Mouse (Mus musculus): Measurements from ENCODE around the gene Banp. TPM values are rescaled to one million over a fixed set of nuclear protein-coding genes. Genes with fewer than 3 reads are reported as not detected.

The Banp gene
- polyA plus RNA-seq, 1 experiment from 2014 or later = 39.5 TPM

GRCm38 (mm10) chr8:122025546-122025945 is 76.0 kb downstream of the Banp start:
- Histone ChIP-seq H3K4me2 (replicated peaks; ENCODE audit: low read depth, low read length) (no peak overlapping the region), H3K36me3 (ENCODE audit: control insufficient read depth, insufficient read depth, low read length) (peaks cover 47% of the 10 kb centered on the region), H3K9me3 (ENCODE audit: control insufficient read depth, low read length) (no peaks in the 10 kb centered on the region), H3K9ac (ENCODE audit: low read depth, low read length) (no peak overlapping the region), H3K4me3 (ENCODE audit: low read length) (no peak overlapping the region), H3K27me3 (ENCODE audit: control insufficient read depth, insufficient read depth, low read length) (no peaks in the 10 kb centered on the region), H3K27ac (ENCODE audit: low read depth, low read length) (no peak overlapping the region), H3K4me1 (ENCODE audit: control insufficient read depth, insufficient read depth, low read length) (no peaks in the 10 kb centered on the region)
- ATAC-seq (ENCODE audit: low FRiP score, low TSS enrichment) = no peak
- WGBS = 89% methylated on average over 9 of the region's 9 CpGs

GRCm38 (mm10) chr8:122028116-122028515 is 78.6 kb downstream of the Banp start:
- peaks cover 40% of the 10 kb centered on the region for H3K36me3 ChIP-seq (ENCODE audit: control insufficient read depth, insufficient read depth, low read length)
- H3K4me2 ChIP-seq (replicated peaks; ENCODE audit: low read depth, low read length) = no peak overlapping the region
- WGBS = 81% methylated on average over 4 of the region's 4 CpGs
- H3K27ac ChIP-seq (ENCODE audit: low read depth, low read length) = no peak overlapping the region
- peaks cover 12% of the 10 kb centered on the region; the same call in 1 of the 2 replicates for H3K4me1 ChIP-seq (ENCODE audit: control insufficient read depth, insufficient read depth, low read length)
- no peak overlapping the region for H3K4me3 ChIP-seq (ENCODE audit: low read length)
- H3K9ac ChIP-seq (ENCODE audit: low read depth, low read length) = no peak overlapping the region
- H3K27me3 ChIP-seq (ENCODE audit: control insufficient read depth, insufficient read depth, low read length) = no peaks in the 10 kb centered on the region
- no peak for ATAC-seq (ENCODE audit: low FRiP score, low TSS enrichment)
- no peaks in the 10 kb centered on the region for H3K9me3 ChIP-seq (ENCODE audit: control insufficient read depth, low read length)

GRCm38 (mm10) chr8:122030965-122031364 is 81.4 kb downstream of the Banp start:
- Histone ChIP-seq H3K27me3 (ENCODE audit: control insufficient read depth, insufficient read depth, low read length) (no peaks in the 10 kb centered on the region), H3K4me1 (ENCODE audit: control insufficient read depth, insufficient read depth, low read length) (peaks cover 12% of the 10 kb centered on the region; the same call in 1 of the 2 replicates), H3K4me3 (ENCODE audit: low read length) (no peak overlapping the region), H3K4me2 (replicated peaks; ENCODE audit: low read depth, low read length) (no peak overlapping the region), H3K36me3 (ENCODE audit: control insufficient read depth, insufficient read depth, low read length) (peaks cover 17% of the 10 kb centered on the region), H3K9me3 (ENCODE audit: control insufficient read depth, low read length) (no peaks in the 10 kb centered on the region), H3K27ac (ENCODE audit: low read depth, low read length) (no peak overlapping the region), H3K9ac (ENCODE audit: low read depth, low read length) (no peak overlapping the region)
- WGBS = 45% methylated on average over 7 of the region's 7 CpGs
- ATAC-seq (ENCODE audit: low FRiP score, low TSS enrichment) = no peak; the same call in 1 of the 2 replicates

DNA sequence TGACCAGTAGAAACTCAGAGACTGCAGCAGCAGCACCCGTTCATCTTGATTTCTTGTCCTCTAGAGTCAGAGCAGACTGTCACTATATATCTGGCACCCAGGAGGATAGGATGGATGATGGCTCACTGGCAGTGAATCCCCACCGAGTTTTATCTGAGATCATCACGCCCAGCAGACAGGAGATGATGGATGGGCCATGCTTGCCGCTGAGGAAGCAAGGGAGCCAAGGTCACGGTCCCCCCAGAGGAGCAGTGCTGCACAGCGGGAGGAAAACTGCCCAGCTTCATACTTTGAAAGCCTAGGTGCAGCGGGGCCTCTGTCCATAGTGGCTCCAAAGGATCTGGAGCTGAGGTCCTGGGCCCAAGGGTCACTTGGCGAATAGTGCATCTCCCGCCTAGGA is 83.2 kb downstream of the Banp start:
- no peak overlapping the region for H3K4me3 ChIP-seq (ENCODE audit: low read length)
- 23% methylated on average over 9 of the region's 9 CpGs for WGBS
- peaks cover 12% of the 10 kb centered on the region; the same call in 1 of the 2 replicates for H3K4me1 ChIP-seq (ENCODE audit: control insufficient read depth, insufficient read depth, low read length)
- H3K27me3 ChIP-seq (ENCODE audit: control insufficient read depth, insufficient read depth, low read length) = no peaks in the 10 kb centered on the region
- no peak overlapping the region for H3K9ac ChIP-seq (ENCODE audit: low read depth, low read length)
- no peak for ATAC-seq (ENCODE audit: low FRiP score, low TSS enrichment)
- no peak overlapping the region for H3K27ac ChIP-seq (ENCODE audit: low read depth, low read length)
- 0 out of 2 replicates have a peak, but pooled peaks cover under 1% of the 10 kb centered on the region for H3K36me3 ChIP-seq (ENCODE audit: control insufficient read depth, insufficient read depth, low read length)
- no peaks in the 10 kb centered on the region for H3K9me3 ChIP-seq (ENCODE audit: control insufficient read depth, low read length)
- H3K4me2 ChIP-seq (replicated peaks; ENCODE audit: low read depth, low read length) = no peak overlapping the region

- H3K4me2 ChIP-seq (replicated peaks; ENCODE audit: low read depth, low read length) = no peak overlapping the region
- H3K4me1 ChIP-seq (ENCODE audit: control insufficient read depth, insufficient read depth, low read length) = peaks cover 12% of the 10 kb centered on the region; the same call in 1 of the 2 replicates
- H3K9me3 ChIP-seq (ENCODE audit: control insufficient read depth, low read length) = no peaks in the 10 kb centered on the region
- no peak overlapping the region for H3K4me3 ChIP-seq (ENCODE audit: low read length)
- 73% methylated on average over 7 of the region's 7 CpGs for WGBS
- no peaks in the 10 kb centered on the region for H3K36me3 ChIP-seq (ENCODE audit: control insufficient read depth, insufficient read depth, low read length)
- ATAC-seq (ENCODE audit: low FRiP score, low TSS enrichment) = no peak
- H3K9ac ChIP-seq (ENCODE audit: low read depth, low read length) = no peak overlapping the region
- H3K27ac ChIP-seq (ENCODE audit: low read depth, low read length) = no peak overlapping the region
- no peaks in the 10 kb centered on the region for H3K27me3 ChIP-seq (ENCODE audit: control insufficient read depth, insufficient read depth, low read length)
These were observed 86.0 kb downstream of the Banp start for GRCm38 (mm10) chr8:122035543-122035942.

- ATAC-seq (ENCODE audit: low FRiP score, low TSS enrichment) = no peak
- WGBS = 81% methylated on average over 6 of the region's 6 CpGs
These were observed 86.8 kb downstream of the Banp start for GRCm38 (mm10) chr8:122036325-122036724.

DNA sequence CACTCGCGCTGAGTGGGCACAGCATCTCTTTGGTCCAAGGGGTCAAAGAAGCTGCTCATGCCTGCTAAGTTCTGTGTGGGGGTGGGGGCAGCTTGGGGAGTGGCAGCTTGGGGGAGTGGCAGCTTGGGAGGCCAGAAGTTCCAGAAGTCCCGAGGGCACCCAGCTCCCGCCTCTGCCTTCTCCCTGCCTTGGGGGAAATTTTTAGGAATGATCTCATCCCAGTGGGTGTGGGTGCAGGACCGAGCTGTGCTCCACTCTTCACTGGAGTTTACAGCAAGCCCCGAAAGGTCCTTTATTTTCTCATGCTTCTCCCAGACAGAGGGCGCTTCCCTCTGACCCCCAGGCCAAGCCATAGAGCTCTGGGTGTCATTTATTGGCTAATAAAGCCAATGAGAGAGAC is 87.7 kb downstream of the Banp start:
- Histone ChIP-seq H3K4me3 (ENCODE audit: low read length) (no peak overlapping the region), H3K4me2 (replicated peaks; ENCODE audit: low read depth, low read length) (no peak overlapping the region), H3K4me1 (ENCODE audit: control insufficient read depth, insufficient read depth, low read length) (peaks cover 8% of the 10 kb centered on the region), H3K27me3 (ENCODE audit: control insufficient read depth, insufficient read depth, low read length) (no peaks in the 10 kb centered on the region), H3K9ac (ENCODE audit: low read depth, low read length) (no peak overlapping the region), H3K9me3 (ENCODE audit: control insufficient read depth, low read length) (no peaks in the 10 kb centered on the region), H3K36me3 (ENCODE audit: control insufficient read depth, insufficient read depth, low read length) (no peaks in the 10 kb centered on the region), H3K27ac (ENCODE audit: low read depth, low read length) (no peak overlapping the region)
- ATAC-seq (ENCODE audit: low FRiP score, low TSS enrichment) = no peak
- 55% methylated on average over 7 of the region's 7 CpGs for WGBS

More at GRCm38 (mm10) chr8:122036325-122036724, 86.8 kb downstream of the Banp start:
- no peak overlapping the region for H3K9ac ChIP-seq (ENCODE audit: low read depth, low read length)
- H3K4me2 ChIP-seq (replicated peaks; ENCODE audit: low read depth, low read length) = no peak overlapping the region
- no peaks in the 10 kb centered on the region for H3K36me3 ChIP-seq (ENCODE audit: control insufficient read depth, insufficient read depth, low read length)
- no peaks in the 10 kb centered on the region for H3K9me3 ChIP-seq (ENCODE audit: control insufficient read depth, low read length)
- H3K4me3 ChIP-seq (ENCODE audit: low read length) = no peak overlapping the region
- H3K4me1 ChIP-seq (ENCODE audit: control insufficient read depth, insufficient read depth, low read length) = peaks cover 12% of the 10 kb centered on the region; the same call in 1 of the 2 replicates
- H3K27ac ChIP-seq (ENCODE audit: low read depth, low read length) = no peak overlapping the region
- H3K27me3 ChIP-seq (ENCODE audit: control insufficient read depth, insufficient read depth, low read length) = no peaks in the 10 kb centered on the region

- 89% methylated on average over 6 of the region's 6 CpGs for WGBS
- no peak overlapping the region for H3K27ac ChIP-seq (ENCODE audit: low read depth, low read length)
- H3K4me2 ChIP-seq (replicated peaks; ENCODE audit: low read depth, low read length) = no peak overlapping the region
- peaks cover 3% of the 10 kb centered on the region; the same call in 1 of the 2 replicates for H3K4me1 ChIP-seq (ENCODE audit: control insufficient read depth, insufficient read depth, low read length)
- H3K36me3 ChIP-seq (ENCODE audit: control insufficient read depth, insufficient read depth, low read length) = no peaks in the 10 kb centered on the region
- no peaks in the 10 kb centered on the region for H3K9me3 ChIP-seq (ENCODE audit: control insufficient read depth, low read length)
- H3K9ac ChIP-seq (ENCODE audit: low read depth, low read length) = no peak overlapping the region
- no peak for ATAC-seq (ENCODE audit: low FRiP score, low TSS enrichment)
- no peaks in the 10 kb centered on the region for H3K27me3 ChIP-seq (ENCODE audit: control insufficient read depth, insufficient read depth, low read length)
- no peak overlapping the region for H3K4me3 ChIP-seq (ENCODE audit: low read length)
These were observed 88.5 kb downstream of the Banp start for GRCm38 (mm10) chr8:122038076-122038475.

DNA sequence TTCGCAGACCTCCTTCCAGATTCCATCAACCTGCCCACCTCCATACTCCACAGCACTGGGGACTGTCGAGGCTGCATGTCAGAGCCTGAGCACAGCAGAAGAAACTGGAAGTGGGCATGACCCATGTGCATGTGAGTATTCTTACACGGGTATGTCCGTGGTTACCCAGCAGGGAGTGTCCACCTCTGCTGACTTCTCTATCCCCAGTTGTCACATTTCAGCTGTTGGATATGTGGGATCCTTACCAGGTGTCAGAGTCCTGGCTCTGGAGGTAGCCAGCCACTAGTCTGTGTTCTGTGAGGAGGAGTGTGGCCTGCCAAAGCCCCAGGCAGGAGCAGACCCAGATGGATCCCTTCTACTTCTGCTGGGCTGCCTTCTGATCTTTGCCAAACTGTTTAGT is 89.9 kb downstream of the Banp start:
- Histone ChIP-seq H3K36me3 (ENCODE audit: control insufficient read depth, insufficient read depth, low read length) (no peaks in the 10 kb centered on the region), H3K9ac (ENCODE audit: low read depth, low read length) (no peak overlapping the region), H3K4me1 (ENCODE audit: control insufficient read depth, insufficient read depth, low read length) (peaks cover 6% of the 10 kb centered on the region; the same call in 1 of the 2 replicates), H3K27me3 (ENCODE audit: control insufficient read depth, insufficient read depth, low read length) (no peaks in the 10 kb centered on the region; the same call in 1 of the 2 replicates), H3K4me2 (replicated peaks; ENCODE audit: low read depth, low read length) (no peak overlapping the region), H3K4me3 (ENCODE audit: low read length) (no peak overlapping the region), H3K9me3 (ENCODE audit: control insufficient read depth, low read length) (no peaks in the 10 kb centered on the region), H3K27ac (ENCODE audit: low read depth, low read length) (no peak overlapping the region)
- 77% methylated on average over 4 of the region's 4 CpGs for WGBS
- no peak for ATAC-seq (ENCODE audit: low FRiP score, low TSS enrichment)

Data from kidney, embryonic 14.5 days (tissue).